Mouse (Mus musculus): ENCODE results near the gene Eif3a. TPM values are rescaled to one million over a fixed set of nuclear protein-coding genes. Genes with fewer than 3 reads are reported as not detected.

The Eif3a gene
- total RNA-seq (2014; rRNA removed) = 89.6 and 113 TPM in 2 replicates
- 66.0 and 91.9 TPM in 2 replicates for polyA plus RNA-seq (2015; fragmentation: Nextera tagmentation; extraction: Ambion mirVana)

GRCm38 (mm10) chr19:60790551-60791161, at the start of gene Eif3a:
TSS of gene Eif3a (minus strand) at chr19:60790658.
- H3K9me3 ChIP-seq (ENCODE audit: low read length) = no peaks in the 10 kb centered on the region
- peak within 1 kb of the TSS; percentile 74 for H3K4me2 ChIP-seq (ENCODE audit: low read depth)
- DNase-seq (peak; percentile 98), ATAC-seq (peak; percentile 96)
- H3K36me3 ChIP-seq (ENCODE audit: insufficient read depth) = no peaks in the 10 kb centered on the region
- H3K27ac ChIP-seq (ENCODE audit: low read depth, low read length) = peak within 1 kb of the TSS; percentile 98
- H3K9ac ChIP-seq = peak within 1 kb of the TSS; percentile 99
- TF ChIP-seq CTCF (IDR thresholded peaks at IDR 0.05; ENCODE audit: low read depth) = peak; percentile 23; the same call in 1 of the 2 replicates
- peaks cover 20% of the 10 kb centered on the region for H3K4me1 ChIP-seq (ENCODE audit: insufficient read depth)
- H3K4me3 ChIP-seq (ENCODE audit: low read depth, low read length) = peak within 1 kb of the TSS; percentile 66
- under 1% methylated on average over 51 of the region's 57 CpGs for whole genome bisulfite sequencing
- no peaks in the 10 kb centered on the region for H3K27me3 ChIP-seq (ENCODE audit: insufficient read depth, low read length)

- Histone ChIP-seq H3K27me3 (ENCODE audit: insufficient read depth, low read length) (no peaks in the 10 kb centered on the region), H3K4me2 (ENCODE audit: low read depth) (no peak overlapping the region), H3K4me1 (ENCODE audit: insufficient read depth) (no peaks in the 10 kb centered on the region), H3K4me3 (ENCODE audit: low read depth, low read length) (no peak overlapping the region), H3K36me3 (ENCODE audit: insufficient read depth) (peaks cover 62% of the 10 kb centered on the region), H3K9me3 (ENCODE audit: low read length) (no peaks in the 10 kb centered on the region), H3K27ac (ENCODE audit: low read depth, low read length) (no peak overlapping the region), H3K9ac (no peak overlapping the region)
- ATAC-seq (peak; percentile 75), DNase-seq (peak; percentile 73)
- 67% methylated on average over 1 of the region's 1 CpGs for WGBS
- TF ChIP-seq CTCF (IDR thresholded peaks at IDR 0.05; ENCODE audit: low read depth) = peak; percentile 77
These were observed 47.3 kb upstream of the Eif3a start for GRCm38 (mm10) chr19:60837747-60838146.

GRCm38 (mm10) chr19:60818677-60819076, 28.2 kb upstream of the Eif3a start:
- no peaks in the 10 kb centered on the region for H3K27me3 ChIP-seq (ENCODE audit: insufficient read depth, low read length)
- WGBS = 90% methylated on average over 6 of the region's 6 CpGs
- no peak for TF ChIP-seq CTCF (IDR thresholded peaks at IDR 0.05; ENCODE audit: low read depth)
- H3K9me3 ChIP-seq (ENCODE audit: low read length) = no peaks in the 10 kb centered on the region
- no peaks in the 10 kb centered on the region for H3K4me1 ChIP-seq (ENCODE audit: insufficient read depth)
- H3K36me3 ChIP-seq (ENCODE audit: insufficient read depth) = peaks cover 48% of the 10 kb centered on the region
- no peak for ATAC-seq
- no peak for DNase-seq
- H3K9ac ChIP-seq = no peak overlapping the region
- no peak overlapping the region for H3K27ac ChIP-seq (ENCODE audit: low read depth, low read length)
- H3K4me3 ChIP-seq (ENCODE audit: low read depth, low read length) = no peak overlapping the region
- H3K4me2 ChIP-seq (ENCODE audit: low read depth) = no peak overlapping the region

GRCm38 (mm10) chr19:60813133-60813532, 22.7 kb upstream of the Eif3a start:
- H3K27ac ChIP-seq (ENCODE audit: low read depth, low read length) = no peak overlapping the region
- H3K4me2 ChIP-seq (ENCODE audit: low read depth) = no peak overlapping the region
- no peak for TF ChIP-seq CTCF (IDR thresholded peaks at IDR 0.05; ENCODE audit: low read depth)
- H3K9ac ChIP-seq = no peak overlapping the region
- no peak overlapping the region for H3K4me3 ChIP-seq (ENCODE audit: low read depth, low read length)
- H3K4me1 ChIP-seq (ENCODE audit: insufficient read depth) = peaks cover 5% of the 10 kb centered on the region; the same call in 1 of the 2 replicates
- WGBS = 96% methylated on average over 6 of the region's 6 CpGs
- DNase-seq = no peak
- no peaks in the 10 kb centered on the region for H3K9me3 ChIP-seq (ENCODE audit: low read length)
- H3K36me3 ChIP-seq (ENCODE audit: insufficient read depth) = peaks cover 13% of the 10 kb centered on the region
- ATAC-seq = no peak
- no peaks in the 10 kb centered on the region for H3K27me3 ChIP-seq (ENCODE audit: insufficient read depth, low read length)

- peaks cover 11% of the 10 kb centered on the region for H3K36me3 ChIP-seq (ENCODE audit: insufficient read depth)
- peak overlapping the region; percentile 65 for H3K4me3 ChIP-seq (ENCODE audit: low read depth, low read length)
- H3K9me3 ChIP-seq (ENCODE audit: low read length) = no peaks in the 10 kb centered on the region
- H3K4me2 ChIP-seq (ENCODE audit: low read depth) = peak overlapping the region; percentile 52
- 8% methylated on average over 10 of the region's 10 CpGs for WGBS
- no peaks in the 10 kb centered on the region for H3K27me3 ChIP-seq (ENCODE audit: insufficient read depth, low read length)
- DNase-seq (peak; percentile 37), ATAC-seq (no peak)
- peak overlapping the region; percentile 65 for H3K9ac ChIP-seq
- no peak overlapping the region for H3K27ac ChIP-seq (ENCODE audit: low read depth, low read length)
- peaks cover 5% of the 10 kb centered on the region; the same call in 1 of the 2 replicates for H3K4me1 ChIP-seq (ENCODE audit: insufficient read depth)
- no peak for TF ChIP-seq CTCF (IDR thresholded peaks at IDR 0.05; ENCODE audit: low read depth)
These were observed 21.6 kb upstream of the Eif3a start for GRCm38 (mm10) chr19:60812036-60812389.

- peak; percentile 92 for DNase-seq
- Histone ChIP-seq H3K36me3 (ENCODE audit: insufficient read depth) (peaks cover 10% of the 10 kb centered on the region), H3K9me3 (ENCODE audit: low read length) (no peaks in the 10 kb centered on the region), H3K4me1 (ENCODE audit: insufficient read depth) (peaks cover 5% of the 10 kb centered on the region; the same call in 1 of the 2 replicates), H3K4me2 (ENCODE audit: low read depth) (peak within 1 kb of the TSS; percentile 52), H3K27me3 (ENCODE audit: insufficient read depth, low read length) (no peaks in the 10 kb centered on the region), H3K4me3 (ENCODE audit: low read depth, low read length) (peak within 1 kb of the TSS; percentile 65), H3K9ac (peak within 1 kb of the TSS; percentile 65), H3K27ac (ENCODE audit: low read depth, low read length) (no peak within 1 kb of the TSS; the same call in 1 of the 2 replicates)
- TF ChIP-seq CTCF (IDR thresholded peaks at IDR 0.05; ENCODE audit: low read depth) = peak; percentile 96
- 2% methylated on average over 39 of the region's 45 CpGs for whole genome bisulfite sequencing
- ATAC-seq = peak; percentile 100
These were observed 20.9 kb upstream of the Eif3a start, which contains the start of gene Fam45a for GRCm38 (mm10) chr19:60811098-60812035. TSS of gene Fam45a (plus strand) at chr19:60811585.
